ENCODE assay signal across 18 mouse cellular contexts in the genomic region with DNA sequence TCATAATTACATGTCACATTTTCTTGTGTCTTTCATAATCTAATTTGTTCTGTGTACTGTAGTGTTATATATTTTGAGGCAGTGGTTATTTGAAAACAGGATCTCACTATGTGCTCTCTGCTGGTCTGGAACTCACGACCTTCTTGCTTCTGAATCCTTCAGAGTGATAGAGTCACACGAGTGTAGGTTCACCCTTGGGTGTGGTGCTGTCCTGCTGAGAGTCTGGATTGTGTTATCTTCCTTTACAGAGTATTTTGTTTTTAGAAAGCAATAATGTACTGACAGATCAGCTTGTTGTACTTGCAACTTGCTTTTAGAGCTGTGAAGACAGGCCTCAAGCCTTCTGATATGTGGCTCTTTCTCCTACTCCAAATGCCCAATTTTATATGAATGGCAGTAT.
"Had no signal": no experiment of that assay in that cellular context is flagged by ENCODE, and none has a peak within 500 bp of the region (broad histone marks: within the 10 kb centered on the region; RNA-seq: fewer than 3 reads in every experiment).

No protein-coding gene starts in this region.

- H3K27me3 ChIP-seq: lung, embryonic 15.5 days; midbrain, embryonic 15.5 days; neural tube, embryonic 13.5 days had no signal

- H3K4me3 ChIP-seq: limb, embryonic 12.5 days; lung, embryonic 15.5 days; midbrain, embryonic 10.5 days; midbrain, embryonic 15.5 days; neural tube, embryonic 13.5 days had no signal

- H3K4me1 ChIP-seq: limb, embryonic 12.5 days; lung, embryonic 15.5 days; midbrain, embryonic 10.5 days had no signal

- H3K27ac ChIP-seq: kidney, postnatal 0 days; limb, embryonic 12.5 days; lung, embryonic 15.5 days; macrophage; midbrain, embryonic 10.5 days; midbrain, embryonic 15.5 days; neural tube, embryonic 13.5 days had no signal

- H3K9me3 ChIP-seq: limb, embryonic 12.5 days; lung, embryonic 15.5 days; midbrain, embryonic 10.5 days; midbrain, embryonic 15.5 days; neural tube, embryonic 13.5 days had no signal

- H3K36me3 ChIP-seq: limb, embryonic 12.5 days; lung, embryonic 15.5 days; midbrain, embryonic 10.5 days; midbrain, embryonic 15.5 days; neural tube, embryonic 13.5 days had no signal

- DNase-seq: kidney, adult 11 months; kidney, adult 9 months; kidney, postnatal 36 days; layer of hippocampus, adult 9-11 months; layer of hippocampus, postnatal 36 days; lung, postnatal 14 days; retina, postnatal 1 day; right cerebral cortex, postnatal 4 days; spleen, adult 18-20 months; thymus, adult 18-20 months; thymus, postnatal 14 days had no signal

- H3K4me2 ChIP-seq: limb, embryonic 12.5 days; lung, embryonic 15.5 days; midbrain, embryonic 15.5 days; neural tube, embryonic 13.5 days had no signal

- ATAC-seq: midbrain, embryonic 15.5 days had no signal

- H3K9ac ChIP-seq: limb, embryonic 12.5 days; lung, embryonic 15.5 days; midbrain, embryonic 15.5 days; neural tube, embryonic 13.5 days had no signal
